Mouse (Mus musculus) cerebellum, adult 2 months (tissue): ENCODE results near the gene 1110008L16Rik.

Source experiments
- CTCF ChIP-seq: fragments of 200-500 bp; IDR thresholded peaks from 2 replicates; pipeline ENCODE4 v1.5.1; 2011; ENCODE audit warnings: low read depth, mild to moderate bottlenecking, control low read depth, low read length, moderate library complexity, borderline replicate concordance; ENCODE audit not compliant: insufficient read depth
- POLR2A ChIP-seq: fragments of 200-500 bp; IDR thresholded peaks from 2 replicates; pipeline ENCODE4 v1.6.1; 2011; ENCODE audit warnings: low read length, control low read depth, borderline replicate concordance; ENCODE audit not compliant: insufficient read depth

DNA sequence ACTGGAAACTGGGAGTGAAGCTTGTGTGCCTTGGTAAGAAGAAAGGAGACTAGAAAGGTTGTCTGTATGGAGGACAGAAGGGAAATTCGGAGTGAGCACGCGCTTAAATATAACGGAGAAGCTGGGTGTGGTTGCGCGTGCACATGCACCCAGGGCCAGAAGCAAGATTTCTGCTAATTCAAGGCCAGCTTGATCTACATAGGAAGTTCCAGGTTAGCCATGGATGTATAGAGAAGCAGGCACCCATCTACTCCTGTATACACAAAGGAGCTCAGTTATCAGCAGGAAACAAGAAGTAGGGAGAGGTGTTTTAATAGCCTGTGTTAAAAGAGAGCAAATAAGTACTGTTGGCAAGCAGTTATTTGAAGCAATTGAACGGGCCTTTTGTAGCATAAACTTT lies 26.3 kb downstream of the 1110008L16Rik start:
- TF ChIP-seq POLR2A: no peak
- TF ChIP-seq CTCF: no peak
